Mouse (Mus musculus) left cerebral cortex, adult 11 months (tissue): Measurements from ENCODE around the gene Ccser1.
"Not testable (repeated sequence)": the region's sequence is repeated elsewhere in the genome, so short reads cannot be mapped to it uniquely, and the experiment has no call there.

Source experiments
- DNase-seq: peaks from one replicate; pipeline ENCODE4 v3.0.0; 2022; ENCODE audit warnings: low spot score

Gene Ccser1

DNA sequence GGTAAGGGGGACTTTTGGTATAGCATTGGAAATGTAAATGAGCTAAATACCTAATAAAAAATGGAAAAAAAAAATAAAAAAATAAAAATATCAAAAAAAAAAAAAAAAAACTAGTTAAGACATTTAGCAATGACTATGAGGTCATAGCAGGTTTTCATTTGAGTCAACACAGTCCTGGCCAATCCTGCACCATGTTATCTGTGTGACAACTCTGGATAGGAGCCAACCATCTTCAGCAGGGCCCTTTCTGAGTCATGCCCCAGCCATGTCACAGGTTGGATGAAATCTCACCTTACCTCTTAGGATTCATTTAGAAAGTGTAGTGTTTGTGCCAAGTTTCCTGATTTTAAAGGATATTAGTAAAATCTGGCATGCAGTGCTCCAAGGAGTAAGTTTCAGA is 45.2 kb downstream of the Ccser1 start:
- no peak for DNase-seq

DNA sequence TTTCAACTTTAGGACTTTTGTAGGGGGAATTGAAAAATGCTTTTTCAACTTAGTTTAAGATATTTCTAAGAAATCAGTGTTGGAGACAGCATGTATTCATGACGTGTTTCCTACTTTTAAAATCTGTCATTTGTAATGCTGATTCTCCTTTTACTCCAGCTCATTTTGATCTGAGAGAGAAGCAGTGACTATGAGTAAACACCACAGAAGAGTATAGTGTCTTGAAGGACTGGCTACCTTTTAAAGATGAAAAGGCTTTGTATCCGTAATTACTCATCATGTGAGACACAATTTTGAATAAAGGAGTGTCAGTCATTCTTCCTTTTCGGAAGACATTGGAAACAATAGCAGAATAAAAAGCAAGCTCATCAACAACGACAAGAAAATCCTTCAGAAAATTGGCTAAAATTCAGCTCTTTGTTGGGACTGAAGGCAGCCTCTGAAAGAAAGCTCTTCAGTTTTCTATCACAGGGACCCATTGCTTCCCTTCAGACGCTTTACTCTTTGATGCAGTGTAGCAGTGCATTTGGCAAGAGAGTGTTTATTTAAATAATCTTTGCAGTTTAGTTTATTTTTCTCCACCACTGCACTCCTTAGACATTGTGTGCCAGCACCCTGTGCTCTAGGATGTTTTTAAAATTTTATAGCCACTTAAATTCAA is 50.1 kb downstream of the Ccser1 start:
- no peak for DNase-seq

GRCm38 (mm10) chr6:61233060-61233459 is 52.9 kb downstream of the Ccser1 start:
- DNase-seq: no peak

DNA sequence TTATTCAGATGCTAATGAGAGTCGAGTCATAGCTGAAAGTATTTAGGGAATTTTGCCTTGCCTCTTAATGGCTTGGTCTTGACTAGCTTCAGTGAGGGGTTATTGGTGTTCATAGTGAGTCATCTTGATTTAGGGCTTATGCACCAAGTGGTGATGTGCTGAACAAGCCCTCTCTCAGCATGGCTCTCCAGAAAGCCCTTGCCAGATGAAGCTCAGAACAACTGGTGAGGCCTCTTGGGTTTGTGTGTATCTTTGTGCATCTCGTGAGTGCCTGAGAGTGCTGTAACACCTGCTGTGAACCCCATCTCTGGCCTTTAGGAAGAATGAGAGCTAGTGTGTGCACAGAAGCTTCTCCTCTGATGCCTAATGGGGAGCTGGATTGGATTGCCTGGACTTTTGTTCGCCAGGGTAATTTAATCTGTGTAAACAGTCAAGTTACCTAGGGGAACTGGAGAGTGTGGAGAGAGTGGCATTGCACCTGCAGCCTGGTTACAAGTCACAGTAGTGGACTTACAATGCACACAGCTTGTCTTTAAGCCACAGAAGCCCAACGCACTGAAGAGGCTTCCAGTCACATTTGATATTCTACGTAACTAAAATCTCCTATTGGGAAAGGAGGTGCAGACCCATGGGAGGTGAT is 53.5 kb downstream of the Ccser1 start:
- no peak for DNase-seq

DNA sequence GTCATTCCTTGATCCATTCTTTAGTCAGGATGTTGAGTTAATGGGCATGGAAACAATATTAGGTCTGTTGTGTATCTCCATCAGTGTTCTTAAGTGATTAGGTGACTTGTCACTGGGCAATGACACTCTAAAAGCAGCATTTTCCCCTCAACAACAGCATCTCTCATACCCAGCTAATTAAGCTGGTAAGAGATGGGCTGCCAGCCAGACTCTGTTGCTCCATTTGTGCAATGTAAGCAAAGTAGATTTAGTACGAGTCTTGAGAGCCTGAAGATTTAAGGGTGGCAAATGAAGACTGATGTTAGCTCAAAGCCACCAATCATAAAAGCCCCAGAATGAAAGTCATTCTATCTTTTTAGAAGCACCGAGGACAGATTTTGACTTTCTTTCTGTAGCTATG is 60.5 kb downstream of the Ccser1 start:
- no peak for DNase-seq

- no peak for DNase-seq
Measured at GRCm38 (mm10) chr6:61242556-61242955, 62.4 kb downstream of the Ccser1 start.

DNA sequence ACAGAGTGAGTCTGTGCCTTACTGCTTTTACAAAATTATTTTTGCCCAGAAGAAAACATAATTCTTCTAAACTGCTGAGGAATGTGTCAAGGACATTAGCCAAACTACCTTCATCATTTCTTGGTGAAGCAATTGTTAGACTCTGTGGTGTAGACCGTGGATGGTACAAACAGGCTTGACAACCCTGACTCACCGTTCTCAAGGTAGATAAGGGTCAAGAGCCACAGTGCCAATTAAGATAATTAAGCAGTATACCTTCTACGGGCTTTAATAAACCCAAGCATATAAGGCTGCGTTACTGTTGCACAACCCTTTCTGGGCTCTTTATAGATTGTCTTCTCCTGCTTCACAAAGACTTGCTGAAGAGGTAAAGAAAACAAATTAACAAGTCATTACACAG is 66.4 kb downstream of the Ccser1 start:
- no peak for DNase-seq

- no peak for DNase-seq
Measured at GRCm38 (mm10) chr6:61247842-61248472, 67.8 kb downstream of the Ccser1 start.

DNA sequence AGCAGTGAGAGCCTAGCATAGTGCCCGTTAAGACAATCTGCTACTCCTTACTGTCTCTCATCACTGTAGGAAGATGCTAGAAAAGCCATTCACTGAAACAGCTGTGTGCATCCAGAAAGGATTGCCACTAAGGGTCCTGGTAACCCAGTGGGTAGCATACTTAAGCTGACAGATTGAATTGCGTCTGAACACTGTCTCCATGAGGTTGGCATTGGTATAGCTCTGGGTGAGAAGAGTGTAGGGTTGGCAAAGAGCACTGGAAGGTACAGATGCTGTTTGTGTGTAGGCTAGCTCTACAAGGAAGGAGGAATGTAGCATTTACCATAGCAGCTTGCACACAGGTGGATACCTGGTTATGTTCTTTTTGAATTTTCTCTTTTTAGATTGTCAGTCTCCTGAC is 68.6 kb downstream of the Ccser1 start:
- DNase-seq: no peak

DNA sequence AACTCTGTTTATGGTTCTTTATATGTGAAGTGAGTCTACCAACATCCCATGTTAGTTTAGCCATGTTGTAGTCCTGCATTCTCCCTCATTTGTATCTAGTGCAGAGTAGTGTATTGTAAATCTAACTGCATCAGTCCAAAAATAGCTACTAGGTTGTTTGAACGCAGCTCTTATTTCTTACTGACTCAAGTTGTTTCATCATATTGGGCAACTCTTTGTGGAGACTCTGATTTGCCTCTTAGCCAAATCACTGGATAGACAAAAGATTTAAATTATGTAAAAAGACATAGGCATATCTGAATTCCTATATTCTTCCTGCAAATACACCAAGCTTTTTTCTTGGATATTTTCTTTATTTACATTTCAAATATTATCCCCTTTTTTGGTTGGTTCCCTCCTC is 71.1 kb downstream of the Ccser1 start:
- DNase-seq: no peak

DNA sequence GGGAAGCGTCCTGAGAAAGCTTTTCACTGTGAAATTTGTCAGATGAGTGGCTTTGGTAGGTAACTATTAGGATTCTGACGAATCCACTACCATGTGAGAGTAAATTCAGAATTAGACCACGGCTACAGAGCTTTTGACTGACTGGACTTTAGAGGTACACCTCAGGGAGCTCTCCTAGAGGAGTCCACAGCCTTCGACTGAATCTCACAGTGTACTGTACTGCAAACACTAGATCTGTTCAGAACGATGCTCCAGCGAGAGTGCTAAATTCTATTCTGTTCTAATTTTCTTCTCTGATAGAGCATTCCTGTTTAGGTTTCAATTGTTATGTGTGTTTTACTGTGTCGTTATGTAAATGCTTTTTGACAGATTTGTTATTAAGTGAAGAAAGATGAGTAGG is 72.8 kb downstream of the Ccser1 start:
- no peak for DNase-seq

DNA sequence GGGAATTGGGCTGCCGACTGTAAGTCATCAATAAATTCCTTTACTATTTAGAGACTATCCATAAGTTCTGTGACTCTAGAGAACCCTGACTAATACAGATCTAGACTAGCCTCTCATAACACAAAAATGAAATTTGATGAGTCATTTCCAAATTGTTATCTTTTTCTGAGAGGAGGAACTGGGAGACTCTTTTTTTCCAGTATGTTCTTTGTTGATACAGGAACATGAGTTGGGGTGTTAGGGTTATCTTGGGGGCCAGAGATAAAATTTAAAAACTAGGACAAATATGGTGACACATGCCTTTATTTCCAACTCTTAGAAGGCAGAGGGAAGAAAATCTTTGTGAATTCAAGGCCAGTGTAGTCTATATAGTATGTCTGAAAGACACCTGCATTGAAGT is 75.8 kb downstream of the Ccser1 start:
- DNase-seq: not testable (repeated sequence)

- DNase-seq: no peak
Measured at GRCm38 (mm10) chr6:61258847-61259634, 78.9 kb downstream of the Ccser1 start.

DNA sequence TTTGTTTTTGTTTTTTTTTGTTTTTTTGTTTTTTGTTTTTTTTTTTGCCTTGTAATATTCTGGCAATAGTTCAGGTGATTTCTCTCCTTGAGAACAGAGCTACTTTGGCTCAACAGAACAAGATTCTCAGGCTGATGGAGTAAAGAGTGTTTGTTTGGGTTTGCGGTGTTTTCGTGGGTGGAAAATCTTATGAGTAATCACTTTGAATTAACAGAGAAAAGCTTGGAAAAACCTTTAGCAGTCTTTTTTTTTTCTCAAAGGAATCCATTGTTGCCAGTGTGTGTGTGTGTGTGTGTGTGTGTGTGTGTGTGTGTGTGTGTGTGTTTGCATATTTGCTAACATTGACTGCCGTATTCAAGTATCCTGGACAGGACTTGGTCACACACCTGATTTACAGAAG is 81.3 kb downstream of the Ccser1 start:
- no peak for DNase-seq

GRCm38 (mm10) chr6:61262448-61262847 is 82.3 kb downstream of the Ccser1 start:
- no peak for DNase-seq

DNA sequence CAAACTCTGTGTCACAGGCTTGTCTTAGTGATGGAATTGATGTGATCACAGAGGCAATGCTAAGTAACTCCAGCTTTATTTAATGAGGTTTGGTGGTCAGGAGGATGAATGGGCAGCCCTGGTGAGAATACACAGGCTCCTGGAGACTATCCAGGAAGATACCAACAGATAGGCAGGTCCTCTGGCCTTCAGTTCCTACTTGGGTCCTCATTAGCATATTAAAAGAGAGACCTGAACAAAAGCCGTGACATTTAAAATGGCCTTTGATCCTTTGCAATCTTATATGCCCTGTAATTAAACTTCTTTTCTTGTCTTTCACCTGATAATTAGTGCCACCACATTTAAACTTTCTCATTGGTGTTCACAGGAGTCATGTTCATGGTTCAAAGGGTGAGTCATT is 83.2 kb downstream of the Ccser1 start:
- no peak for DNase-seq

GRCm38 (mm10) chr6:61271033-61271432 is 90.9 kb downstream of the Ccser1 start:
- DNase-seq: no peak

GRCm38 (mm10) chr6:61273430-61273829 is 93.3 kb downstream of the Ccser1 start:
- DNase-seq: no peak

GRCm38 (mm10) chr6:61279506-61279905 is 99.4 kb downstream of the Ccser1 start:
- DNase-seq: no peak

GRCm38 (mm10) chr6:61292927-61293326 is 112.8 kb downstream of the Ccser1 start:
- DNase-seq: no peak

DNA sequence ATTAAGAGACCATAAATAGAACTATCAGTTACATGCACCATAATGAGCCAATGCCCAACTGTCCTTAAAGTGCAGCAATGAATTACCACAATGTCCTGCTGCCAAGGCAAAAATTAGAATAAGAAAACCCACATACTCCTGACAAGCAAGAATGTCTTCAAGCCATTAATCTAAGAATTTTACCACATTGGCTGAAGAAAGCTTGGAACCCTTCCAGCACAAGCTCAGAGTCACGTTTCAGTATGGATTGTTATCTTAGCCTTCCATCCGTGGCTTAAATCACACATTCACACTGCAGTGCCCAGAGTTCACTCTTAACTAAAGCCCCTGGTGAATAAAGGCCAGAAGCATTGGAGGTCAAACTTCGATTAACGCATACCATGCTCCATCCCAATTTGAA is 115.4 kb downstream of the Ccser1 start:
- no peak for DNase-seq

GRCm38 (mm10) chr6:61296188-61297037 is 116.3 kb downstream of the Ccser1 start:
- no peak for DNase-seq
